Mouse (Mus musculus): ENCODE results near the gene Usp47. TPM values are rescaled to one million over a fixed set of nuclear protein-coding genes. Genes with fewer than 3 reads are reported as not detected.

Gene Usp47
- polyA plus RNA-seq, 1 experiment = 6.7 TPM

- Histone ChIP-seq H3K4me1 (ENCODE audit: control insufficient read depth, insufficient read depth, insufficient read length, low read length) (peaks cover 2% of the 10 kb centered on the region; the same call in 1 of the 2 replicates), H3K36me3 (ENCODE audit: control insufficient read depth, insufficient read depth, low read length) (no peaks in the 10 kb centered on the region), H3K4me3 (ENCODE audit: low read depth, low read length) (no peak overlapping the region), H3K27ac (ENCODE audit: insufficient read depth, low read depth, low read length) (0 out of 2 replicates have a peak overlapping the region, but pooled peaks have one; percentile 15), H3K27me3 (ENCODE audit: control insufficient read depth, insufficient read depth, low read length) (no peaks in the 10 kb centered on the region)
- TF ChIP-seq CTCF (IDR thresholded peaks at IDR 0.05; ENCODE audit: extremely low read depth, insufficient read length, insufficient replicate concordance, low read depth, low read length) (no peak), POLR2A (IDR thresholded peaks at IDR 0.05; ENCODE audit: low read depth, low read length) (no peak)
- 62% methylated on average over 7 of the region's 7 CpGs for WGBS
These were observed 114.8 kb downstream of the Usp47 start for GRCm38 (mm10) chr7:112138168-112138508.

- 58% methylated on average over 11 of the region's 11 CpGs for WGBS
- H3K27ac ChIP-seq (ENCODE audit: insufficient read depth, low read depth, low read length) = peak overlapping the region; percentile 6; the same call in 1 of the 2 replicates
- TF ChIP-seq CTCF (IDR thresholded peaks at IDR 0.05; ENCODE audit: extremely low read depth, insufficient read length, insufficient replicate concordance, low read depth, low read length) = no peak
- TF ChIP-seq POLR2A (IDR thresholded peaks at IDR 0.05; ENCODE audit: low read depth, low read length) = no peak
These were observed 115.5 kb downstream of the Usp47 start for GRCm38 (mm10) chr7:112138509-112139405.

GRCm38 (mm10) chr7:112140725-112141124 is 117.4 kb downstream of the Usp47 start:
- no peak for TF ChIP-seq POLR2A (IDR thresholded peaks at IDR 0.05; ENCODE audit: low read depth, low read length)
- peaks cover 5% of the 10 kb centered on the region; the same call in 1 of the 2 replicates for H3K4me1 ChIP-seq (ENCODE audit: control insufficient read depth, insufficient read depth, insufficient read length, low read length)
- no peaks in the 10 kb centered on the region for H3K36me3 ChIP-seq (ENCODE audit: control insufficient read depth, insufficient read depth, low read length)
- 96% methylated on average over 2 of the region's 2 CpGs for WGBS
- H3K27ac ChIP-seq (ENCODE audit: insufficient read depth, low read depth, low read length) = no peak overlapping the region
- H3K4me3 ChIP-seq (ENCODE audit: low read depth, low read length) = no peak overlapping the region
- H3K27me3 ChIP-seq (ENCODE audit: control insufficient read depth, insufficient read depth, low read length) = no peaks in the 10 kb centered on the region

More at GRCm38 (mm10) chr7:112138509-112139405, 115.5 kb downstream of the Usp47 start:
- H3K4me1 ChIP-seq (ENCODE audit: control insufficient read depth, insufficient read depth, insufficient read length, low read length) = peaks cover 2% of the 10 kb centered on the region; the same call in 1 of the 2 replicates
- no peaks in the 10 kb centered on the region for H3K27me3 ChIP-seq (ENCODE audit: control insufficient read depth, insufficient read depth, low read length)
- H3K36me3 ChIP-seq (ENCODE audit: control insufficient read depth, insufficient read depth, low read length) = no peaks in the 10 kb centered on the region
- no peak overlapping the region for H3K4me3 ChIP-seq (ENCODE audit: low read depth, low read length)

- TF ChIP-seq CTCF (IDR thresholded peaks at IDR 0.05; ENCODE audit: extremely low read depth, insufficient read length, insufficient replicate concordance, low read depth, low read length) = no peak
- H3K27me3 ChIP-seq (ENCODE audit: control insufficient read depth, insufficient read depth, low read length) = no peaks in the 10 kb centered on the region
- peaks cover 5% of the 10 kb centered on the region; the same call in 1 of the 2 replicates for H3K4me1 ChIP-seq (ENCODE audit: control insufficient read depth, insufficient read depth, insufficient read length, low read length)
- WGBS = 65% methylated on average over 3 of the region's 3 CpGs
- no peaks in the 10 kb centered on the region for H3K36me3 ChIP-seq (ENCODE audit: control insufficient read depth, insufficient read depth, low read length)
- no peak overlapping the region; the same call in 1 of the 2 replicates for H3K27ac ChIP-seq (ENCODE audit: insufficient read depth, low read depth, low read length)
- no peak overlapping the region for H3K4me3 ChIP-seq (ENCODE audit: low read depth, low read length)
These were observed 119.3 kb downstream of the Usp47 start for GRCm38 (mm10) chr7:112142616-112143015.

DNA sequence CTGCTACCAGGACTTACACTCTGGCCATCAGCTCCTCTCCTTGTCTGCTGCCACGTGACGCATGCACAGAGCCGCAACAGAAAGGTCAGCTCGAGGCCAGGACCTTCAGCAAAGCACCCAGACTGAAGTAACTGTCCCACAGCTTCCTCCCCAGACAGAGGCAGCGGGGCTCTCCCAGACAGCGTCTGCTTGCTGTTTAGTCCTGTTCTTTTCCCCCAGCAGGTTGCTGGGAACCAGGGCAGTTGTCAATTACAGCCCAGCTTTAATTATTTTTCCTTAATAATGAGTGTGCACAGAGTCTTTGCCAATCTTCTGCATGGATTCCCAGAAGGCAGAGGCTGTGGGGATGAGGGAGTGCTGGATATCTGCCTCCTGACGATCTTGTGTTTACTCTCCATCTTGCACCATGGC is 119.8 kb downstream of the Usp47 start:
- no peak overlapping the region; the same call in 1 of the 2 replicates for H3K27ac ChIP-seq (ENCODE audit: insufficient read depth, low read depth, low read length)
- TF ChIP-seq CTCF (IDR thresholded peaks at IDR 0.05; ENCODE audit: extremely low read depth, insufficient read length, insufficient replicate concordance, low read depth, low read length) = no peak
- no peak for TF ChIP-seq POLR2A (IDR thresholded peaks at IDR 0.05; ENCODE audit: low read depth, low read length)
- H3K4me3 ChIP-seq (ENCODE audit: low read depth, low read length) = no peak overlapping the region
- WGBS = 62% methylated on average over 7 of the region's 7 CpGs
- H3K4me1 ChIP-seq (ENCODE audit: control insufficient read depth, insufficient read depth, insufficient read length, low read length) = peaks cover 5% of the 10 kb centered on the region; the same call in 1 of the 2 replicates
- no peaks in the 10 kb centered on the region for H3K27me3 ChIP-seq (ENCODE audit: control insufficient read depth, insufficient read depth, low read length)
- no peaks in the 10 kb centered on the region for H3K36me3 ChIP-seq (ENCODE audit: control insufficient read depth, insufficient read depth, low read length)

- no peak overlapping the region for H3K27ac ChIP-seq (ENCODE audit: insufficient read depth, low read depth, low read length)
- peaks cover 5% of the 10 kb centered on the region; the same call in 1 of the 2 replicates for H3K4me1 ChIP-seq (ENCODE audit: control insufficient read depth, insufficient read depth, insufficient read length, low read length)
- no peak overlapping the region for H3K4me3 ChIP-seq (ENCODE audit: low read depth, low read length)
- no peaks in the 10 kb centered on the region for H3K27me3 ChIP-seq (ENCODE audit: control insufficient read depth, insufficient read depth, low read length)
- TF ChIP-seq POLR2A (IDR thresholded peaks at IDR 0.05; ENCODE audit: low read depth, low read length) (no peak), CTCF (IDR thresholded peaks at IDR 0.05; ENCODE audit: extremely low read depth, insufficient read length, insufficient replicate concordance, low read depth, low read length) (no peak)
- H3K36me3 ChIP-seq (ENCODE audit: control insufficient read depth, insufficient read depth, low read length) = no peaks in the 10 kb centered on the region
- 57% methylated on average over 4 of the region's 4 CpGs for WGBS
These were observed 120.7 kb downstream of the Usp47 start for GRCm38 (mm10) chr7:112143978-112144377.

DNA sequence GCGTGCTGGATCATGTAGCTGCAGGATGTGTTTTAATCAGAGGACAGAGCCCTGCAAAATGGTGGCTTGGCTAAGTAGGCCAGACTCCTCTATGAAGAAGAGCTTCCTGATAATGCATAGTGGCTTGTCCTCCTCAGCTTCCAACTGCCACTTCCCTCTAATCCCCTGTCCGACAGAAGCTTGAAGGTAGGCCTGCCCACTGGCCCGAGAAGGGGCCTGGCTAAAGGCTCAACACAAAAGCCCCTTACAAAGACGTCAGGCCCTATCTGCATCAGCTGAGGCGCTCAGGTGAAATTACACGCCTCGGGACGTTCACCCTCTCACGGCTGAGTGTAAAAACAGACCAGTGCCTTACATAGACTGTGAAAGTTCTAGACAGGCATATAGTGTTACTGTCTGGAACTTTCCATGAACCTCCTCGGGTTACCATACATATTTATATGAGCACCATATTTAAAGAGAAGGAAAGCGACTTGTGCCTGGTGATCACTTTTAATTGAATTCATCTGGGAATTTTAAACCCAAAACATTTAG is 121.4 kb downstream of the Usp47 start:
- H3K27ac ChIP-seq (ENCODE audit: insufficient read depth, low read depth, low read length) = no peak overlapping the region
- TF ChIP-seq CTCF (IDR thresholded peaks at IDR 0.05; ENCODE audit: extremely low read depth, insufficient read length, insufficient replicate concordance, low read depth, low read length) = no peak
- TF ChIP-seq POLR2A (IDR thresholded peaks at IDR 0.05; ENCODE audit: low read depth, low read length) = no peak
- WGBS = 88% methylated on average over 11 of the region's 11 CpGs

More for the DNA sequence above, 121.4 kb downstream of the Usp47 start:
- H3K36me3 ChIP-seq (ENCODE audit: control insufficient read depth, insufficient read depth, low read length) = no peaks in the 10 kb centered on the region
- peaks cover 5% of the 10 kb centered on the region; the same call in 1 of the 2 replicates for H3K4me1 ChIP-seq (ENCODE audit: control insufficient read depth, insufficient read depth, insufficient read length, low read length)
- H3K4me3 ChIP-seq (ENCODE audit: low read depth, low read length) = no peak overlapping the region
- no peaks in the 10 kb centered on the region for H3K27me3 ChIP-seq (ENCODE audit: control insufficient read depth, insufficient read depth, low read length)
